Mouse (Mus musculus): ENCODE measurements around the gene Ggn. TPM values are rescaled to one million over a fixed set of nuclear protein-coding genes. Genes with fewer than 3 reads are reported as not detected.

Gene Ggn
- 7.8 TPM for polyA plus RNA-seq (2014; fragmentation: Illumina TruSeq; extraction: RNeasy Lipid Tissue Mini Kit (QIAGEN cat#74804); ENCODE audit: low read depth, low replicate concordance)

DNA sequence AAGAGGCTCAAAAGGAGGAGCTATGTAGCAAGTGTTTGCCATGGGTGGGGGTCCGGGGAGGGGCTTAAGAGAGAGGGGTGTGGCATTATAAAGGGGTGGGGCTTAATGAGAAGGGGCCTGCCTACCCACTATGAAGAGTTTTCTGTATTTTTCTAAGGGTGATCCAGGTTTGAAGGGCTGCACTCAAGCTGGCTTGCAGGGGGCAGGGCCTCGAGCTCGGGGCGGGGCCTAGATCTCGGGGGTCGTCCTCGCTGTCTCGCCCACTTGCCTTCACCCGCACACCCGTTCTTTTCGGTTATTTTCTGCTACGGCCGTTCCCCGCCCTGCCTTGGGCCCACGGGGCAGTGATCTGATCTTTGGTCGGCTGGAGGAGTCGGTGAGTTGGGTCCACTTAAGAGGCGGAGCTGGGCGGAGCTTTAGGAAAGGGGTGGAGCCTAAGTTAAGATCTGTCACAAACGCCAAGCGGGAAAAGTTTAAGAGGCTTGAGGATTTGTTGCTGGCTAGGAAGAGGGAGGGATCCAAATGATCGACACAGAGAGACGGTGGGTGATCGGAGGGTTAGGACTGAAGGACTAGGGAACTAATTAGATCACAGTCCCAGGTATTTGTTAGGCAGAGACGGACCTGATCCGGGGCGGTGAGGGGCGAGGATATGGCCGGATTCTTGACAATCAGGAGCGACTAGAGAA lies at the start of gene Ggn, which contains the start of gene Spred3:
Gene Ggn (plus strand): TSS at position 145 of the 689 bp plus-strand sequence.
Gene Spred3 (minus strand): TSS at position 346 of the 689 bp plus-strand sequence.

GRCm38 (mm10) chr7:29124970-29125369 lies 45.0 kb upstream of the Ggn start, which contains the start of gene Ryr1:
TSS of gene Ryr1 (minus strand) at chr7:29125179.

DNA sequence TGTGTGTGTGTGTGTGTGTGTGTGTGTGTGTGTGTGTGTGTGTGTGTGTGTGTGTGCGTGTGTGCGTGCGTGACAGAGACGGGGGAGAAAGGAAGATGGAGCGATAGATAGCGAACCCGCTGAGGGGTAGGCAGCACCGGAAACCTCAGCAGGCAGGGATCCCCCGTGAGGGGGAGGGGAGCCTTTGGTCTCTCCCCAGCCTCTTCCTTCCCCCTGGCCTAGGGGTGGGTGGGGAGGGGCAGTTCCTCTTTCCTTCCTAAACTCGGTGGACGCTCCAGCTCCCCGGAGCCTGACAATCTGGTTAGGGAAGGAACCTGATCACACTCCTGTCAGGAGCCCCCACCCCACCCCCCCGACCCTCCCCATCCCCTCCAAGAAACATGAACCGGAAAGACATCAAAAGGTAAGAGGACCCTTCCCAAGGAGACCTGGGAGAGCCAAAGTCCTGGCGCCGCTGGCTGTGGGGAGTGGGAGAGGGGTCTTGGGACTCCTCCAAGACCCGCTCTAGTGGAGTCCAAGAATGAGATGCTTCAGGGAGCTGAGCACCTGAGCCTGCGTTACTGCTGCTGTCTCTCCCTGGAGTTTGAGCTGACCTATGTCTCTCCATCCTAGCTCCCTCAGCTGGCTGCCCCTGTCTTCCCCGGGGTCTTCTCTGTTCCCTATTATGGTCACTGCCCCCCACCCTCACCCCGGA lies 35.2 kb upstream of the Ggn start, which contains the start of gene Rasgrp4:
Gene Rasgrp4 (plus strand): TSS at position 159 of the 694 bp plus-strand sequence.

DNA sequence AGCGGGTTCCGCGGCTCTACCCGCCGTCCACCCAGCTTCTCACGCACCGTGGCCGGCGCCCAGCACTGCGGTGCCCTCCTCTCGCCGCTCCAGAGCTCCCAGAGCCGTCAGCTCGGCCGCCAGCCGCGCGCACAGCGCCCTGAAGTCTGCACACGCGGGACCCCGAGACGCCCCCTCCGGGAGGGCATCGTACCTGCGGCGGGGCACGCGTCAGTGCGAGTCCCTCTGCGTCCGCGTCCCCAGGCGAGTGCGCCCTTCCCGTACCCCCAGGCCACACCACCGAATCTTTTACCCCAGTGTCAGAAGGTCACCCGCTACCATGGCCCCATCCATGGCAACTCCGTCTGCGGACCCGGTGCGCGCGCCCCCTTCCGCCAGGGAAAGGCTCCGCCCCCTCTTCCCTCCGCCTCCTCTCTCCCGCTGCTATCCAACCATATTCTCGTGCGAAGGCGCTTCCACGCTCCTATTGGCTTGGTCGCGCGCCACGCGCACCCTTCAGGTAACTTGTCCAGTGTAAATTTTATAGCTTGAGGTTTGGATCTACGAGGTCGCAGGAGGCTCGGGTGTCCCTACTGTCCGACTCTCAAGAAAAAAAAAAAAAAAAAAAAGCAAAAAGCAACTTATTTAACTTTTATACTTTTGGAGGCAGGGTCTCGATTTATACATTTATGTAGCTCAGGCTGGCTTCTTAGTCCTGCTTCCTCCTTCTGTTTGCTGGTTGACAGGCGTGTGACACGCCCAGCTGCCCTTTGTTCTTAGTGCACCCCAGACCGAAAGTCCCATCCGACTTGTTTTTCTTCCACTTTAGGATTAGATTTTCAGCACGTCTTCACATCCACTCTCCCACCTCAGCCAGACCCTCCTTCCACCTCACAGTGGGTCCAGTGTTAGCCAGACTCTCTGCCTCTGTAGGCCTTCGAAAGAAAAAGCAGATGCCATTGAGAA lies 13.9 kb upstream of the Ggn start, which contains the start of gene Fam98c:
Gene Fam98c (minus strand): TSS at position 397 of the 945 bp plus-strand sequence.

DNA sequence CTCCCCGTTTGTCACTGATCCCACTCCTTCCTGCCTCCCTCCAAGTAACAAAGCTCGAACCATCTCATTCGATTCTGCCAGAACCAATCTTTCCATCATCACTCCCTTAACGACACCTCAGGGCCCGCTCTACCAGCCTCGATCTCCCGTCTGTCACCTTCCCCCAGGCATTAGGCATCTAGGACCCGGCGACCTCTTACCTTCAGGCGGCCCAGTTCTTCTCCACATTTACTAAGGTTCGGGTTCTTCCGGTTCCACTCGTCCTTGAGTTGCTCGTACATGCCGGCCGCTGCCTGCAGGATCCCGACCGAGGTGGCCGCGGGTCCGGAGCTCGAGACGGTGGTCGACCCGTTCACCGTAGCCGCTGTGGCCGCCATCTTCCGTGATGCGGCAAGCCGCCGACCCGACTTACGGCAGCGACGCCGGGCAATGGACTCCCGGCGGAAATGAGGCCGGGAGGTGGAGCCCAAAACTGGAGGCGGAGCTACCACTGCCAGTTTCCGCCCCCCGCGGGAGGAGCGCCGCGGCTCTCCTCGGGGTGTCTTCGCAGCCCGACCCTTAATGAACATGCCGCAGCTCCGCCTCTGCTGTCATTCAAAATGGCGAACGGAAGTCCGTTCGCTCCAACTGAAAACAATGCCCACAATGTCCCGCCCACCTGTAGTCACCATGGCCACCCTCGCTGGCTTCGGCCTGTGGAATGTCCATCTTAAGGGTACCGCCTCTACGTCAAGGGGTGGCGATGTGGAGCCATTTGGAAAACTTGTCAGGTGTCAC lies 10.3 kb downstream of the Ggn start, which contains the start of gene Psmd8:
Gene Psmd8 (minus strand): TSS at position 625 of the 777 bp plus-strand sequence.

DNA sequence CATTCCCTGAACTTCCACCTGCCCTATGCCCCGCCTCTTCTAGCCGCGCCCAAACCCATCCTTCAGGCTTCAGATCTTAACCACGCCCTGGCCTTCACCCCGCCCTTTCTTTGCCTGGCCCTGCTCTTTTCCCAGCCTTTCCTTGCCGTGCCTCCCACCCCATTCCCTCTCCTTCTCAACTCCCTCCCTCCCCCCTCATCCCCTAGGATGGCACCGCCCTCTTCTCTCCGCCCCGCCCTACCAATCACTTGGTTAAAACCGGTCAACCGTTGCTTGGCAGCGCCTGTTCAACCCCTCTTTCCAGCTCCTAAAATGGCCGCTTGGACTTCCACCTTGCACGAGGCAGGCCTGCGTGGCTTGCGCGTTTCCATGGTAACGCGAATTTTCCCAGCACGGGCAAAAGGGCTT lies 43.7 kb downstream of the Ggn start, which contains the start of gene Catsperg1:
Gene Catsperg1 (minus strand): TSS at position 361 of the 408 bp plus-strand sequence.

Other genes with a start within 250 kb of the Ggn start
- gene Actn4, start 207.9 kb upstream of the Ggn start, polyA plus RNA-seq (2014; fragmentation: Illumina TruSeq; extraction: RNeasy Lipid Tissue Mini Kit (QIAGEN cat#74804); ENCODE audit: low read depth, low replicate concordance) = 202 TPM
- 266 TPM for gene Eif3k, start 188.3 kb upstream of the Ggn start, polyA plus RNA-seq (2014; fragmentation: Illumina TruSeq; extraction: RNeasy Lipid Tissue Mini Kit (QIAGEN cat#74804); ENCODE audit: low read depth, low replicate concordance)
- gene Map4k1, start 188.2 kb upstream of the Ggn start, polyA plus RNA-seq (2014; fragmentation: Illumina TruSeq; extraction: RNeasy Lipid Tissue Mini Kit (QIAGEN cat#74804); ENCODE audit: low read depth, low replicate concordance) = 4.1 TPM
- 0.19 TPM for gene Ryr1, start 45.0 kb upstream of the Ggn start, polyA plus RNA-seq (2014; fragmentation: Illumina TruSeq; extraction: RNeasy Lipid Tissue Mini Kit (QIAGEN cat#74804); ENCODE audit: low read depth, low replicate concordance)
- gene Rasgrp4, start 35.4 kb upstream of the Ggn start, polyA plus RNA-seq (2014; fragmentation: Illumina TruSeq; extraction: RNeasy Lipid Tissue Mini Kit (QIAGEN cat#74804); ENCODE audit: low read depth, low replicate concordance) = 5.3 TPM
- 29.7 TPM for gene Fam98c, start 14.0 kb upstream of the Ggn start, polyA plus RNA-seq (2014; fragmentation: Illumina TruSeq; extraction: RNeasy Lipid Tissue Mini Kit (QIAGEN cat#74804); ENCODE audit: low read depth, low replicate concordance)
- 4.9 TPM for gene Spred3, start 201 bp downstream of the Ggn start, polyA plus RNA-seq (2014; fragmentation: Illumina TruSeq; extraction: RNeasy Lipid Tissue Mini Kit (QIAGEN cat#74804); ENCODE audit: low read depth, low replicate concordance)
- 144 TPM for gene Psmd8, start 10.5 kb downstream of the Ggn start, polyA plus RNA-seq (2014; fragmentation: Illumina TruSeq; extraction: RNeasy Lipid Tissue Mini Kit (QIAGEN cat#74804); ENCODE audit: low read depth, low replicate concordance)
- 10.8 TPM for gene Catsperg1, start 43.8 kb downstream of the Ggn start, polyA plus RNA-seq (2014; fragmentation: Illumina TruSeq; extraction: RNeasy Lipid Tissue Mini Kit (QIAGEN cat#74804); ENCODE audit: low read depth, low replicate concordance)
- 4.2 TPM for gene Kcnk6, start 62.3 kb downstream of the Ggn start, polyA plus RNA-seq (2014; fragmentation: Illumina TruSeq; extraction: RNeasy Lipid Tissue Mini Kit (QIAGEN cat#74804); ENCODE audit: low read depth, low replicate concordance)
- gene Yif1b, start 68.1 kb downstream of the Ggn start, polyA plus RNA-seq (2014; fragmentation: Illumina TruSeq; extraction: RNeasy Lipid Tissue Mini Kit (QIAGEN cat#74804); ENCODE audit: low read depth, low replicate concordance) = 70.2 TPM
- gene 2200002D01Rik, start 78.3 kb downstream of the Ggn start, polyA plus RNA-seq (2014; fragmentation: Illumina TruSeq; extraction: RNeasy Lipid Tissue Mini Kit (QIAGEN cat#74804); ENCODE audit: low read depth, low replicate concordance) = 3.5 TPM
- gene Spint2, start 111.7 kb downstream of the Ggn start, polyA plus RNA-seq (2014; fragmentation: Illumina TruSeq; extraction: RNeasy Lipid Tissue Mini Kit (QIAGEN cat#74804); ENCODE audit: low read depth, low replicate concordance) = 454 TPM
- 12.8 TPM for gene Ppp1r14a, start 119.1 kb downstream of the Ggn start, polyA plus RNA-seq (2014; fragmentation: Illumina TruSeq; extraction: RNeasy Lipid Tissue Mini Kit (QIAGEN cat#74804); ENCODE audit: low read depth, low replicate concordance)
- 2.1 TPM for gene Dpf1, start 133.7 kb downstream of the Ggn start, polyA plus RNA-seq (2014; fragmentation: Illumina TruSeq; extraction: RNeasy Lipid Tissue Mini Kit (QIAGEN cat#74804); ENCODE audit: low read depth, low replicate concordance)

Data from adipose tissue, adult 10 weeks (tissue).